Mouse (Mus musculus): ENCODE data around the gene Baz1a. TPM values are rescaled to one million over a fixed set of nuclear protein-coding genes. Genes with fewer than 3 reads are reported as not detected.
A peak's percentile ranks its signal among the peaks of the same experiment; 100 is the strongest.

The Baz1a gene
- total and polyA plus RNA-seq, 3 experiments = 41.7 to 95.0 (median 56.0) TPM

GRCm38 (mm10) chr12:54992814-54993213 is 21.3 kb downstream of the Baz1a start:
- Histone ChIP-seq H3K4me3 (replicated peaks in 1 of 3; ENCODE audit: low read depth in 2 of 3, low read length in 2 of 3, poor library complexity in 1 of 3) (no peak overlapping the region), H3K4me2 (ENCODE audit: insufficient read depth, low read depth, poor library complexity, severe bottlenecking) (peak overlapping the region; percentile 72), H3K36me3 (replicated peaks in 1 of 2; ENCODE audit: control insufficient read depth in 1 of 2, insufficient read depth in 1 of 2, low read length in 1 of 2) (no peaks in the 10 kb centered on the region), H3K9ac (ENCODE audit: insufficient read depth, low read depth) (no peak overlapping the region), H3K4me1 (ENCODE audit: control insufficient read depth in 1 of 2, insufficient read depth in 2 of 2) (peaks cover 6 to 48% of the 10 kb centered on the region in 2 experiments), H3K9me3 (replicated peaks; ENCODE audit: low read length) (no peaks in the 10 kb centered on the region), H3K27ac (ENCODE audit: insufficient read depth, low read depth) (no peak overlapping the region), H3K79me2 (replicated peaks; ENCODE audit: control insufficient read depth, extremely low read depth, insufficient read depth, poor library complexity, severe bottlenecking) (no peaks in the 10 kb centered on the region), H3K27me3 (replicated peaks) (no peaks in the 10 kb centered on the region)
- TF ChIP-seq RCOR1 (conservative IDR thresholded peaks at IDR 0.05; ENCODE audit: low read depth, low read length) = no peak
- no peak for TF ChIP-seq ZMIZ1 (IDR thresholded peaks at IDR 0.05; ENCODE audit: low read depth, low read length)
- no peak for TF ChIP-seq KAT2A (IDR thresholded peaks at IDR 0.05; ENCODE audit: insufficient replicate concordance, low read length)
- no peak for TF ChIP-seq USF1 (IDR thresholded peaks at IDR 0.05; ENCODE audit: low read depth, low read length)
- no peak for TF ChIP-seq NRF1 (IDR thresholded peaks at IDR 0.05; ENCODE audit: low read depth, low read length)
- no peak for TF ChIP-seq GABPA (IDR thresholded peaks at IDR 0.05; ENCODE audit: insufficient replicate concordance, low read depth, low read length)
- TF ChIP-seq ELF1 (IDR thresholded peaks at IDR 0.05; ENCODE audit: low read depth, low read length) = no peak
- TF ChIP-seq PAX5 (IDR thresholded peaks at IDR 0.05; ENCODE audit: low read length) = no peak
- TF ChIP-seq UBTF (IDR thresholded peaks at IDR 0.05; ENCODE audit: low read depth, low read length) = no peak
- TF ChIP-seq CTCF (conservative IDR thresholded peaks at IDR 0.05 in 1 of 2, IDR thresholded peaks at IDR 0.05 in 1 of 2; ENCODE audit: low read depth in 2 of 2, low read length in 2 of 2) = no peak
- no peak for TF ChIP-seq ZC3H11A (IDR thresholded peaks at IDR 0.05; ENCODE audit: low read depth, low read length)
- TF ChIP-seq POLR2A (IDR thresholded peaks at IDR 0.05; ENCODE audit: low read depth, low read length) = no peak
- TF ChIP-seq MXI1 (IDR thresholded peaks at IDR 0.05; ENCODE audit: low read depth, low read length) = no peak
- no peak for TF ChIP-seq CHD2 (IDR thresholded peaks at IDR 0.05; ENCODE audit: low read length)
- no peak for TF ChIP-seq TCF12 (IDR thresholded peaks at IDR 0.05; ENCODE audit: low read depth, low read length)
- in situ Hi-C loops (cut with MboI; ENCODE audit: low pct_ligation_motif_present, low pct_unique_long_range_greater_than_20kb, low sequenced_read_pairs) = no loop called here
- dilution Hi-C loops (cut with MboI; ENCODE audit: extremely low pct_ligation_motif_present, extremely low pct_unique_long_range_greater_than_20kb, low sequenced_read_pairs) = no loop called here
- DNase-seq (ENCODE audit: extremely low read depth) = no peak

DNA sequence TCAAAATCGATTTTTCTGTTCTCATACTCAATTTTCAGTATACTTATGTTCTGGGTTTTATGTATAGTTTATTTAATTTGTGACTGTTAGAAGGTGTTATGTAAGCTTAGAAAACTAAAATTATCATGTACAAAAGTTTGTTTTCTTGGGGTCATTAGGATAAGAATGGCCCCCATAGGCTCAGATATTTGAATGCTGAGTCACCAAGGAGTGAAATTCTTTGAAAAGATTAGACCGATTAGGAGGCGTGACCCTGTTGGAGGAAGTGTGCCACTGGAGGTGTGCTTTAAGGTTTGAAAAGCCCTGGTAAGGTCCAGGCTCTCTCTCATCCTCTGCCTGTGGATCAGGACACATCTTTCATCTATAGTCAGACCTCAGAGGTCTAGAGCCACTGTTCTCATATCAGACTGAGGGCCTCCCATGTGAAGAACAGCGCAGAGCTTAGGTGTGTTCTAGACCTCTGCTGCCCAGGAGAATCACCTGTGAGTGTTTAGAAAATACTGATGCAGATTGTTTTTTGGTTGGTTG is 25.8 kb downstream of the Baz1a start:
- dilution Hi-C loops (cut with MboI; ENCODE audit: extremely low pct_ligation_motif_present, extremely low pct_unique_long_range_greater_than_20kb, low sequenced_read_pairs) (no loop called here), in situ Hi-C loops (cut with MboI; ENCODE audit: low pct_ligation_motif_present, low pct_unique_long_range_greater_than_20kb, low sequenced_read_pairs) (no loop called here)

More for the DNA sequence above, 25.8 kb downstream of the Baz1a start:
- TF ChIP-seq SIN3A (IDR thresholded peaks at IDR 0.05; ENCODE audit: low read length) = no peak
- TF ChIP-seq CHD1 (IDR thresholded peaks at IDR 0.05; ENCODE audit: low read depth, low read length) = no peak
- TF ChIP-seq ZKSCAN1 (IDR thresholded peaks at IDR 0.05; ENCODE audit: borderline replicate concordance, low read depth, low read length) = no peak
- no peak for TF ChIP-seq HCFC1 (IDR thresholded peaks at IDR 0.05; ENCODE audit: low read depth, low read length)
- TF ChIP-seq POLR2A (IDR thresholded peaks at IDR 0.05; ENCODE audit: low read depth, low read length) = no peak
- TF ChIP-seq ETS1 (conservative IDR thresholded peaks at IDR 0.05; ENCODE audit: low read depth, low read length) = no peak
- TF ChIP-seq USF1 (IDR thresholded peaks at IDR 0.05; ENCODE audit: low read depth, low read length) = no peak
- no peak for TF ChIP-seq GABPA (IDR thresholded peaks at IDR 0.05; ENCODE audit: insufficient replicate concordance, low read depth, low read length)
- TF ChIP-seq PAX5 (IDR thresholded peaks at IDR 0.05; ENCODE audit: low read length) = no peak
- TF ChIP-seq USF2 (conservative IDR thresholded peaks at IDR 0.05; ENCODE audit: low read depth, low read length) = no peak
- no peak for TF ChIP-seq NRF1 (IDR thresholded peaks at IDR 0.05; ENCODE audit: low read depth, low read length)
- TF ChIP-seq CHD2 (IDR thresholded peaks at IDR 0.05; ENCODE audit: low read length) = no peak
- TF ChIP-seq EP300 (IDR thresholded peaks at IDR 0.05; ENCODE audit: low read length) = no peak
- no peak for TF ChIP-seq KAT2A (IDR thresholded peaks at IDR 0.05; ENCODE audit: insufficient replicate concordance, low read length)
- no peak for TF ChIP-seq SMC3 (IDR thresholded peaks at IDR 0.05; ENCODE audit: low read depth, low read length)
- peaks cover 20% of the 10 kb centered on the region for H3K79me2 ChIP-seq (replicated peaks; ENCODE audit: control insufficient read depth, extremely low read depth, insufficient read depth, poor library complexity, severe bottlenecking)
- H3K27ac ChIP-seq (ENCODE audit: insufficient read depth, low read depth) = no peak overlapping the region
- no peaks in the 10 kb centered on the region for H3K9me3 ChIP-seq (replicated peaks; ENCODE audit: low read length)
- H3K4me2 ChIP-seq (ENCODE audit: insufficient read depth, low read depth, poor library complexity, severe bottlenecking) = no peak overlapping the region
- H3K9ac ChIP-seq (ENCODE audit: insufficient read depth, low read depth) = no peak overlapping the region
- no peak for DNase-seq (ENCODE audit: extremely low read depth)
- peaks cover 0 to 1% of the 10 kb centered on the region in 2 experiments for H3K36me3 ChIP-seq (replicated peaks in 1 of 2; ENCODE audit: control insufficient read depth in 1 of 2, insufficient read depth in 1 of 2, low read length in 1 of 2)
- no peak overlapping the region for H3K4me3 ChIP-seq (replicated peaks in 1 of 3; ENCODE audit: low read depth in 2 of 3, low read length in 2 of 3, poor library complexity in 1 of 3)
- peaks cover 4 to 37% of the 10 kb centered on the region in 2 experiments for H3K4me1 ChIP-seq (ENCODE audit: control insufficient read depth in 1 of 2, insufficient read depth in 2 of 2)
- H3K27me3 ChIP-seq (replicated peaks) = no peaks in the 10 kb centered on the region
